Mouse (Mus musculus) cerebral cortex, adult 2 months (tissue): Measurements from ENCODE around the gene Dnajb9.

ENCODE experiments used
- WGBS: fragments of 180-500 bp; shearing (Covaris S2); methylation state at CpG from one replicate; pipeline ENCODE4 v1.1.7; 2018; 5-methylcytosine and 5-hydroxymethylcytosine counted together

Dnajb9 gene

GRCm38 (mm10) chr12:44209824-44210752 lies at the start of gene Dnajb9:
Gene Dnajb9, minus strand, starts transcription at chr12:44210326.
- WGBS: under 1% methylated on average over 77 of the region's 77 CpGs

GRCm38 (mm10) chr12:44248309-44248977 lies 38.3 kb upstream of the Dnajb9 start:
- 81% methylated on average over 9 of the region's 9 CpGs for WGBS

DNA sequence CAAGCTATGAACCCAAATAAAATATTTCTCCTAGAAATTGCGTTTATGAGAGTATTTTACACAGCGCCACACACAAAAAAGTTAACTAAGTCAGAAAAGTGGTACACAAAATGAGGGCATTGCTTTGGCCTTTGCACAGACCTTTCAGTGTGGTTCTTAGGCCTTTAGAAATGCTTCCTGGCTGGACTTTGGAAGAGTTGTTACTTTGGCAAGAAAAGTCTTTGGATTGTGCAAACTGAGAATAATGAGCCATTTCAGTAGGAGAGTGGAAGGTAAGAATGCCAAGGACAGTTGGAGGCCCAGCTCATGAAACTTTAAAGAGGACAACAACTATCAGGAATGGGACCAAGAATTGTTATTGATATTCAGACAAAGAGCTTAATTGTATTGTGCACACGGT lies 35.6 kb upstream of the Dnajb9 start:
- WGBS: 76% methylated on average over 3 of the region's 3 CpGs

GRCm38 (mm10) chr12:44242407-44242806 lies 32.3 kb upstream of the Dnajb9 start:
- WGBS: 72% methylated on average over 4 of the region's 4 CpGs

- 73% methylated on average over 7 of the region's 7 CpGs for WGBS
These were observed 31.0 kb upstream of the Dnajb9 start for GRCm38 (mm10) chr12:44241090-44241489.

- 84% methylated on average over 3 of the region's 3 CpGs for WGBS
These were observed 14.5 kb upstream of the Dnajb9 start for GRCm38 (mm10) chr12:44224650-44225049.

GRCm38 (mm10) chr12:44223044-44223443 lies 12.9 kb upstream of the Dnajb9 start:
- WGBS: 80% methylated on average over 3 of the region's 3 CpGs

GRCm38 (mm10) chr12:44221651-44222356 lies 11.7 kb upstream of the Dnajb9 start:
- 2% methylated on average over 89 of the region's 89 CpGs for WGBS

DNA sequence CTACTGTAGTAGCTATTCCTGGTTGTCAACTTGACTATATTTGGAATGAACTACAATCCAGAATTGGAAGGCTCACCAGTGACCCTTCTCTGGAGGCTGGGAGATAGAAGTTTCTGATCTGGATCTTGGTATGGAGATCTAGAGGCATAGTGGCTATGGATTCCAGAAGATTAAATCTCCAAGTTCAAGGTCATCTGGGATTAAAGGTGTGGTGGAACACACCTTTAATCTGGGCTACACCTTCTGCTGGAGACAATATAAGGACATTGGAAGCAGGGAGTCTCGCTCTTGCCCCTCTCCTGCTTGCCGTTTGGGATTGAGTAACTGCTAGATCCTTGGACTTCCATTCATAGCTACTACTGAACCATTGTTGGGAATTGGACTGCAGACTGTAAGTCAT lies 10.9 kb upstream of the Dnajb9 start, which contains the start of gene Pnpla8:
TSS of gene Pnpla8 (plus strand) at position 301 of the 400 bp plus-strand sequence.
- 82% methylated on average over 2 of the region's 2 CpGs for WGBS

- 97% methylated on average over 3 of the region's 3 CpGs for WGBS
These were observed 1.4 kb upstream of the Dnajb9 start for GRCm38 (mm10) chr12:44211555-44211954.

- WGBS: under 1% methylated on average over 37 of the region's 37 CpGs
These were observed 844 bp downstream of the Dnajb9 start for GRCm38 (mm10) chr12:44209141-44209823.

GRCm38 (mm10) chr12:44197873-44198525 lies 12.1 kb downstream of the Dnajb9 start:
- WGBS: 73% methylated on average over 4 of the region's 4 CpGs

DNA sequence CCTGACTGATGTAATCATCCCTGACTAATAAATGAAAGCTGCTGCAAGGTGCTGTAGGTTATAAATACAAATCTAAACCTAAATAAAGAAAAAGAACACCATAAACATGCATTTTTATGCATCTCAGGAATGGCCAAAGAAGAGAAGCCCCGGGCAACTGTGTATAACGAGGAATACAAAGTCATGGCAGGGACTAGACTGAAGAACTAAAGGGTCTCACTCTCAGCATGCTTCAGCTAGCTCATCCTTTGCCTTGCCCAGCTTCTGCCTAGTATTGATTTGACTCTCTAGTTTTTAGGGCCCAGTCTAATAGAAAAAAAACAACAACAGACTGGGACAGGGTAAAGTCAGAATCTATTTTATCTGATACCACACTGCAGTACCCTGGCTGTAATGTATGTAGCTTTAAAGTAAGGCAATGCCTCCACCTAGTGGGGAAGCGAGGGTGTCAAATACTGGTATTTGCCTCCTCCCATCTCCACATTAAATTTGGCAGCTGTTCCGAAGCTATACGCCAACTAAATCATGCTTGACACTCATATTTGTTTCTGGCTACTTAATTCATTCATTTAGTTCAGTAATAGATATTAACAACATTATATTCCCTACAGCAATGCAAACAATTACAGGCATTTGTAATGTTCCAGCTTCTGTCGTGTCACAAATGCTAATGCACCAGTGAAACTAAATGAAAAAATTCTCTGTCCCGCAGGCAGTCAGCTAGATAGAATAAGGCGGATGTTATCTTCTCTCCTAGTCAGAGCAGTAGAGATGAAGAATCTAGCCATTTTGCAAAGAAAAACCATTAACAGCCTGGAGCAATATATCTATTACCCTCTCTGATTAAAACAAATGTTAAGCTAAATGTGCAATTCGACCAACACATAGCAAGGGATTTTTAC lies 28.8 kb downstream of the Dnajb9 start:
- WGBS: 25% methylated on average over 9 of the region's 9 CpGs

GRCm38 (mm10) chr12:44177038-44177355 lies 33.1 kb downstream of the Dnajb9 start:
- WGBS: 43% methylated on average over 2 of the region's 2 CpGs

DNA sequence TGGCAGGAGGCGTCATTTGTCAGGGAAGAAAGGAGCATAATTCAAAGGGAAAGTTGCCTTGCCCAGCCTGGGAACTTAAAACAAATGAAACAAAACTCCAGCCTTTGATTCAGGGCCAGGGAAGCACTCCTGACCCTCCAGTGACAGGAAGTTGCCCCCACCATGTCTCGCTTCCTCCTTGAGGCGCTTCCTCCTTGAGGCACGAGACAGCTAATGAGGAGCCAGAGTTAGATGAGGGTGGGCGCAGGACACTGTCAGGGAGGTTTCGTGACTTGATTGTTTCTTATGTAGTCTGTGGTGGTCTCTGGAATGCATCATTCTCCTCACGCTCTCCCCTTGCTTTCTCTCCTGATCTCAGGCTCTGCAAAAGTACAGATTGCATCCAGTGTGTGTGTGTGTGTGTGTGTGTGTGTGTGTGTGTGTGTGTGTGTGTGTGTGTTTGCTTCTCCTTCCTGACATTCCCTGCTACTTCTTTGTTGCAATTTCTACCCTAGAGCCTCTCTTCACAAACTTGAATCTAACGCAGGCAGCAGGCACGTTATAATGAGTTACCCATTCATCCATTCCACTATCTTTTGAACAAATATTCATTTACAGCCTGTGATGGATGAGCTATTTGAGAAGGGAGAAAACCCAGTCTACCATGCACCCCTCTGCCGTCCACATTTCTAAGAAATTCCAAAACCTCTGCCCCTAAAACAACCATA lies 33.6 kb downstream of the Dnajb9 start:
- 36% methylated on average over 10 of the region's 10 CpGs for WGBS

GRCm38 (mm10) chr12:44159349-44159748 lies 50.8 kb downstream of the Dnajb9 start:
- WGBS: 90% methylated on average over 1 of the region's 1 CpGs
